Mouse (Mus musculus) heart, postnatal 25 days (tissue): ENCODE measurements at regions not wholly inside any gene's neighbourhood (a gene's known extent, or its start where the extent isn't known, plus 50 kb on each side); places are given as distances from the start of the nearest gene placed in this dataset.

Source experiments
- DNase-seq: peaks from one replicate; pipeline ENCODE4 v3.0.0; 2022; ENCODE audit warnings: low spot score
- intact Hi-C: fragments of 180-260 bp; cut with DNase I; formaldehyde crosslinking; loops from one replicate; pipeline ENCODE4 v1.15.1; 2025

DNA sequence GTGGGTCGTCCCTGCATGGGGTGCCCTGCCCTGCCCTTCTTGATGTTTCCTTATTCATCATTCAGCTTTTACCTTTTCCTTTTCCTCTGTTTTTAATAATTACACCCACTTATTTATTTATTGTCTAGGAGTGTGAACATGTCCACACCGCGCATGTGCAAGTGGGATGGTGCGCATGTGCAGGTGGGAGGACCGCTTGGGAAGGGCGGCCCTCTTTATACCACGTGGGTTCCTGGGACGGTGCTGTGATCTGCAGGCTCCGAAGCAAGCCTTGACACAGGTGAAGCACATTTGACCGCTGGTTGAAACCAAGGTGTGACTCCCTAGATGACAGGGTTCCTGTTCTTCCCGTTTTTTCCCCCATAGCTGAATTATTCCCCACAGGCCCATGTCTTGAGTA, 60.0 kb downstream of the Syf2 start:
- no peak for DNase-seq
- intact Hi-C loops: no loop called here

DNA sequence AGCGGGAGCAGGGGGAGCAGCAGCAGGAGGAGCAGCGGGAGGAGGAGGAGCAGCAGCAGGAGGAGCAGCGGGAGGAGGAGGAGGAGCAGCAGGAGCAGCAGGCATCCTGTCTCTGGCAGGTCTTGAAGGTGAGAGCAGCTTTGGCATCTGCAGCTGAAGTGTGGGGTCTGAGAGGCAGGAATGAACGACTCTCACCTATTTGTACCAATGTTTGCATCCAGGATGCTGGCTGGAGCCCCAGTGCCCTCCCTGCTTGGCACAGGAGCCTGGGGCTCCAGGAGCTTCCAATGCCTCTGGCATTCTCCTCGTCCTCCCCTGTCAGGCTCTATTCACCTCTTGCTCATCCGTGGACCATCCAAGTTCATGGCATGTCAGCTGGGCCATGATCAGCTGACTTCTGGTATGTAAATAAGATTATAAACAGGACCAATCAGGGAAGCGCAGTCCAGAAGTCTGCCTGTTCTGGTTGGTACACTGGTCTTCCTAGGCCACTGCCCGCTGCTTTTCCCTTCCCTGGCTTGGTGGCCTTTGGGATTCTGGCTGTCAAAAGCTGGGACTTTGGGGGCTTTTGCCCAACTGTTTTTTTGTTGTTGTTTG, 62.9 kb downstream of the Syf2 start:
- intact Hi-C loops: no loop called here
- DNase-seq: no peak

DNA sequence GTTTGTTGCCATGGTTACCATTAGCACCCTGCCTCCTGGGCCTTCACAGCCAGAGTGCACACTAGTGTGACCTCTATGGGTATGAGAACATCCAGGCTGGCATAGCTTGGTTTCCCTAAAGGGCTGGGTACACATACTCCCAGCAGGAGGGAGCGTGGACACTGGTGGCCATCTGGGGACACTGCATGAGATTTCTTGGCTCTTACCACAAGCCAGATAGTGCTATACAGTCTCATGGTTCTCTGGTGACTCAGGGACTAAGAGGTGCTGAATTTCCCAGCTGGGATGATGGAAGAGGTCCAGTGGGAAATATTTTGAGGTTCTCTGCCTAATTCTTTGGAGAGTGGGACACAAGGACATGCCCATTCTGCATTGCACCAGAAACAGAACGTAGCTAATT, 63.5 kb downstream of the Syf2 start:
- DNase-seq: no peak
- intact Hi-C loops: no loop called here

DNA sequence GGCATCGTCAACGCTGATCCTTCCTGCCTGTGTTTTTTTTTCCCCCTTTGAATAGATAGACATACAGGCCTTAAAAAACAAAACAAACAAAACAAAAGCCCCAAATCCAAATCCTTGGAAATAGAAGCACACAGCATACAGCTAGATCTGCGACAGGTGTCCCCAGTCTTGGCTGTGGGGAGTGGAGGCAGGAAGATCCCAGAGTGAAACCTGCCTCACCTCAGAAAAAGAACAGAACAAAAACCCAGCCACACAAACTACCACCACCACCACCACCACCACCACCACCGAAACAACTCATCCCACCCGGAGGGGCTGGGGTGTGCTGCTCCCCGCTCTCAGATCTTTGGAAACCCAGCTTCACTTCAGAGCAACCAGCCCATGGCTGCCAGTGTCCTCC, 64.0 kb downstream of the Syf2 start:
- intact Hi-C loops: no loop called here
- DNase-seq: no peak

DNA sequence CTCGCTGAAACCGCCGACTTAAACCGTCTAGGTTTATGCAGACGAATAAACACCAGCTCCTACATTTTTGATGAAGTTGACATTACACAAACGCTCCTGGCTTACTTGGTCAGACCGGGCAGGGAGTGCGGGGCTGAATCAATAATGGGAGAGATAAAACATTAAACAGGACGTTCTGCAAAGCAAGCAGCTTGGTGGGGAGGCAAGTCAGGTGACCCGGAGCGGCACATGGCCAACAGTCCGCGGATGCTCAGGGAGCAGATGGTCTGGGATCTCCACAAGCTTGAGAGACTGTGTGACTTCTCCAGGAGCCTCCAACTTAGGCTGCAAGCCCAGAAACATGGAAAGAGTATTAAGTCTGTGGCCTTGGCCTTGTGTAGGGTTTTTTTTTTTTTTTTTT, 64.4 kb downstream of the Syf2 start:
- intact Hi-C loops: no loop called here
- DNase-seq: peak; percentile 24

DNA sequence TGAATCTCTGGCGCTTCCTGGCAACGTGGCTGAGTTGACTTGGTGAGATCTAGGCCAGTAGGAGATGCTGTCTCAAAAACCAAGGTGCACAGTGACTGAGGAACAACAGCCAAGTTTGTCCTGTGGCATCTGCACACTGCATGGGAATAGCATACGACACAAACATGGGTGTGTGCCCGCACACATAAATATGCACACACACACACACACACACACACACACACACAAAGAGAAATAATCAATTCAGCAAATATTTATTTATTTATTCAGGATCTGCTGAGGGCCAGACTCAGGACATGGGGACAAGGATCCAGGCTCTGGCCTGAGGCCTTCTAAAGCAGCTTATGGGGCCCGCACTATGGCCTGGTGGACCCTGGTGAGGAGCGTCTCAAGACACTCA, 65.4 kb downstream of the Syf2 start:
- intact Hi-C loops: no loop called here
- DNase-seq: no peak

DNA sequence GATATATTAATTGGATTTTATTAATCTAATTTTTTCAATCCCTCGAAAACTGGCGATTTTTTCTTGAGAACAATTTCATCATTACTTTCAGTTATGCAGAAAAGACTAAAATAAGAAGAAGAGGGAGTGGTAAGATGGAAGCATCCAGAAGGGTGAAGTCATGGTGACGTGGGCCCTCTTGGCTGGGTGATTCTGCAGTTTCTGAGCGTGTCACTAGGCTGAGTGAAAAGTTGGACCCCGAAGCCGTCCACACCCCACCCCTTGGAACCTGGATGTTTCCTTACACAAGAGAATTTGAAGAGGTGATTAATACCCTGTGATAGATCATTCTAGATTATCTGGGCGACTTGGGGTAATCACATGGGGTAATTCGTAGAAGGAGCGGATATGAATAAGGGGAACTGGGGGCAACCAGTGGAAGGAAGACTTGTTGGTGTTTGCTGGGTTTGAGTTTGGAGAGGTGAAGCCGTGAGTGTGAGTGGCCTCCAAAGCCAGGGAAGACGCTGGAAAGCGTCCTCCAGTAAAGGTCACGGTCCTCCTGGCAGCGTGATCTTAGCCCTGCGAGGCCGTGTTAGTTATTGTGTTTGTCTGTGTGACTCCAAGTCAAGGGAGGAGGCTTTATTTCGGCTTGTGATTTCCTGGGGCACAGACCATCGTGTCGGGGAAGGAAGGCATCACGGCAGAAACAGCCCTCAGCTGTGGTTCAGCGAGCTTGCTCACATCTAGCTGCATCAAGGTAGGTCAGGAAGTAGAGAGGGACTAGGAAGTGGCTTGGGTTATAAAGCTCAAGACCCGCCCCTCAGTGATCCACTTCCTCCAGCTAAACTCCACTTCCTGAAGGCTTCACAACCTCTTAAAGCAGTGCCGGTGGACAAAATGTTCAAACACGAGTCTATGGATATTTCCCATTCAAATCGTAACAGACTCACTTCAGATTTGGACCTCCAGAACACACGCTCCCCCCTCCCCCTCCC, 67.0 kb downstream of the Syf2 start:
- intact Hi-C loops: no loop called here
- DNase-seq: no peak

DNA sequence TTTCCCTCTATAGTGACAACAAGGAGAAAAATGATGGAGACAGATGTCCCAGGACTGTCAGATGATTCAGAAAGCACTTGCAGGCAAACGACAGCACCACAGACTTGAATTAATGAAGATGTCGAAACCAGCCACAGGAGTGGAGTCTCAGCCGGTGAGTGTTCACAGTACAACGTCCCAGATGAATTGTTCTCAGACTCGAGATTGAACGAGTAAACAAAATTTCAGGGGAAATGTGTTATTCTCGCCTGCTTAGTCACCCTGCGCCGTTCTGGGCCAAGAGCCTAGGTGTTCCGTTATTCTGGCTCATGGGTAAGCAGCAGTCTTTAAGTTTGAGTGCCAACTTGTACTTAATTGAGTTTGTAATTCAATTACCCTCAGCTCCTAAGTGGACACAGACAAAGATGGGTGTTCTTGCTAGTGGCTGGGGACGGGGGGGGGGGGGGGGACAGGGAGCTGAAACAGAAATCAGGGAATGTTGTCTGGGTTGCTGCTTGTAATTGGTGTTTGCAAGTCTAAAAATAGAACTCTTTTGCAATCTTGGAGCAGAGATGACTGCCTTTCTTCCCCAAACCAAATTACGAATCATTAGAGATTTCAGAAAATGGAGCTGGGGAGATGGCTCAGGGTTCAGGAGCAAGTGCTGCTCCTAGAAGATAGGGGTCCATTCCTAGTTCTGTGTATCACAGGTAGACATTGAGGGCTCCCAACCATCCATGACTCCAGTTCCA, 68.4 kb downstream of the Syf2 start:
- intact Hi-C loops: no loop called here
- no peak for DNase-seq

DNA sequence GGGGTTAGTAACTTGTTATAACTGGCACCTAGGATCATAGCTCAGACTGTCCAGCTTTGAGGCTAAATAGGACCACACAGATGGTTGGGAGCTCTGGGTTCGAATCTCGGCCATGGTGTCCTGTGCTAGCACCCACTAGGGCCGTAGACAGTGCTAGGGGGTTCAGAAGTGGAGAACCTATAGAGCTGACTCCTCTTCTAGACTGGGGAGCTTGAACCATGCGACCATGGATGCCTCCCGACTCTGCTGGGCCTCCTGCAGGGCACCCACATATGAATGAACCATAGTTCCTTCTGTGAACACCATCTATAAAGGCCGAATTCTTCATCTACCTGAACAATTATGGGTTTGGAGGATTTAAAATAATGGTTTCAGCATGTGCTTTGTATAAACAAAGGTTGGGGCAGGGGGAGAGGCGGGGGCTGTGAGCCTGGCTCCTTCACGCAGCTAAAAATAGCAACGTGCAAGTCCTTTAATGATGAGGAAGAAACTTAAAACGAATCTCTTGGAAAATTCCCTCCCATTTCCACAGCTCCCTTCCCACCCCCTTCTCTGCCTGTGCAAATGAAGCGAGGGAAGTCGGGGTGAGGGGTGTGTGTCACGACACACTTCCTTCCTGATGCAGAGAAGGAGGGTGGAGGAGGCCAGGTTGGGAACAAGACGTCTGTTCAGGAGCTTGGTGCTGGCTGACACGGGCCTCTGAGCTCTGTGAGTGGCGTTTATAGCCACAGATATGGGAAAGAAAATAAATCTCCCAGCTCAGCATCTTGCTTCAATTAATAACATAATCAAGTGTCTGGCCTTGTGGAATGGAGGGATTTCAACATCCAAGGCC, 71.6 kb downstream of the Syf2 start:
- intact Hi-C loops: no loop called here
- DNase-seq: peak; percentile 14

DNA sequence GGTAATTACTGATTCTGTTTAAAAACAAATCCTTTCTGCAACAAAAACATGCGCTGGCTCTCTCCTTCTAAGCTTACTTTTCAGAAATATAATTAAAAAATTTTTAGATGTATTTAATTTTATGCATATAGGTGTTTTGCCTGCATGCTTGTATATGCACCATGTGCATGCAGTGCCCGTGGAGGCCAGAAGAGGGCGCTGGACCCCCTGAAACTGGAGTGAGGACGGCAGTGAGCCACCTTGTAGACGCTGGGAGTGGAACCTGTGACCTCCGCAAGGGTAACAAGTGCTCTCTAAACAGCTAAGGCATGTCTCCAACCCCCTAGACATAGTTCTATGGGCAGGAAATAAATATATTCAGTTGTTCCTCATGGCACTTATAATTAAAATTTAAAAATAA, 80.7 kb downstream of the Syf2 start:
- DNase-seq: no peak
- intact Hi-C loops: no loop called here

DNA sequence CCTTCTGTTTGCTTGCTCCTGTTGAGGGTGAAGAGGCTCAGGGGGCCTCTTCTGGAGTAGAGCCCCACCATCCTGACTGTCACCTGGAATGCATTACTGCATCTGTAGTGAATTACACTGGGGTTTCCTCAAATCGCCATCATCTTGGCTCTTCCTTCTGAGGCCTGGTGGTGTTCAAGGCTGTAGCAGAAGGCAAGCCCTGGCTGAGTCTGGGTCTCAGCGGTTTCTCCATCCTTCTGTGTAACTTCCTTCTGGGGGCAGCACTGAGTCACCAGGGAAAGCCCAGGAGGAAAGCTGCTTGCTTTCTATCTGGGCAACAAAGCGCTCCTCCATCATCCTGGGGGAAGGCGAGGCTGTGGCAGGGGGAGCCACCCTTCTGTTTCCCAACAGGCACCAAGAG, 82.2 kb downstream of the Syf2 start:
- intact Hi-C loops: no loop called here
- no peak for DNase-seq

DNA sequence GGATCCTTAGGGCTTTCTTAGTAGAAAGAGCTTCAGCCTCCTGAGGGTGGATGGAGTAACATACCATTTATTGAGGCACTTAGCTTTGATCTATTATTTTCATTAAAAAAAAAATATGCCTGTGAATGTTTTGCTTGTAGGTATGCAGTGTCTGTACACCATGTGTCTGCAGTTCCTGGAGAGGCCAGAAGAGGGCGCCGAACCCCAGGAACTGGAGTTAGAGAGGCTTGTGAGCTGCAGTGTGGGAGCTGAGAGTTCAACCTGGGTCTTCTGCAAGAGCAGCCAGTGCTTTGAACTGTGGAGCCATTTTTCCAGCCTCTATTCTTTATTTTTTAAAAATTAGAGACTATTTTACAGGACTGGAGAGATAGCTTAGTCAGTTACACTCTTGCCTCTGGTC, 83.2 kb downstream of the Syf2 start:
- intact Hi-C loops: no loop called here

DNA sequence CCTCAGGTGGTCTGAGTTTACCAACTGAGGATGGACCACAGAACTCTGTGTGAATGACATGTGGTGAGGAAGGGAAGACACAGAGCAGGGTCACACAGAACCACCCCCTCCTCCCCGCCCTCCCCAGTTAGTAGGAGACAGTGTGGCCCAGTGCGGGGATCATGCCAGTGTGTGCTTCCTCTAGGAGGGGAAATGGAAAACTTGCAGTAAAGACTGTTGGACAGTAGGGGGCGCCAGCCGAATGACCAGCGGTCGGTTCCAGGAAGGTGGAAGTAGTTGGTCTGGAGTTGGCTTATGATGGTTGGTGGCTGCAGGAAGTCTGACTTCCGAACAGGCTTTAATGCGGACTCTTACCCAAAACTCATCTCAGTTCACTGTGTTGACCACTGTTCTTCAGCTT, 87.3 kb downstream of the Syf2 start:
- intact Hi-C loops: loop anchor here (2.0 to 5.0 kb wide), 3 partner anchors 49 to 187 kb away; no protein-coding TSS in a partner anchor
- DNase-seq: no peak

More for the DNA sequence above, 83.2 kb downstream of the Syf2 start:
- no peak for DNase-seq

DNA sequence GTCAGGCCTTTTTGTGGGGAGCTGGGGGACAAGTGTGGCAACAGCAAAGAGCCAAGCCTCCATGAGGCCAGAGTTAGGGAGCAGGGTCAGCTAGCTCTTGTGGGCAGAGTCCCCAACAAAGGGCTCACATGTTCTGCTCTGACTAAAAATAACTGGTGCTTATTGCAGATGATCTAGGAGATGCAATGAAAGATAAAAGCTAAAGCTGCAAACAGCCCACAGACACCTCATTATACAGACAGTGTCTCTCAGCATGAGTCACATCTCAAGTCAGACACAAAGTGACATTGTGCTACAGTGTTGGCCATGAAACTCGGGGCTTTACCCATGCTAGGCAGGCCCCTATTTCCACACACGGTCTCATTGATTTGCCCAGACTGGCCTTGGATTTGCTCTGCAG, 88.4 kb downstream of the Syf2 start:
- intact Hi-C loops: loop anchor here (2.0 to 5.0 kb wide), 3 partner anchors 48 to 186 kb away; no protein-coding TSS in a partner anchor
- DNase-seq: no peak

DNA sequence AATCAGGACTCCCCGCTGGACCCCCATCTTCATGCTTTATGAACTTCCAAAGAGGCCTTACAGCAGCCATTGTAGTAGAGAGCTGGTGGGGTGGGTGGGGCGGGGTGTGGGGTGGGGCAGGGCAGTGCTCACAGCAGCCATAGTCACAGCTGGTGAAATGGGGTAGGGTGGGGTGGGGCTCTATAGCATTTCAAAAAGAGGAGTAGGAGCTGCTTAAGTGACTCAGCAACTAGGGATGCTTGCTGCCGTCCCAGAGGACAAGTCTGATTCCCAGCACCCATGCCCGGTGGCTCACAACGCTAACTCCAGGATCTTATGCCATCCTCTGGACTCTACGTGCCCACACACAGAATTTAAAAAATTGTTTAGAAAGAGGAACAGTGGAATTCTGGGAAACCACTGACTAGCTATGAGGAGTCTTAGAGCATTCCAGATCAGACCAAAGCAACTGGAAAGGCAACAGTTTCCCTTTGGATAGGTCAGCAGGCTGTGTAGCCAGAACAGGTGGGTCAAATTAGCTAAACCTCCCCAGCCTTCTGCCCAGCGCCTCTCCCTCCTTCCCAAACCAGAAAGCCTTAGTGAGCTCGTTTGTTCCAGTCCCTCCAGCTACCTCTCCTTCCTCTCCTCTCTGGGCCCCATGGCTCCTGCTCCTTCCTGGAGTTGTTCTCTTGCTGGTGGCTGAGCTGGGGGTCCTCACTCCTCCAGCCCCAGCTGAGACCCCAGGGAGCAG, 89.7 kb downstream of the Syf2 start:
- no peak for DNase-seq
- intact Hi-C loops: no loop called here

DNA sequence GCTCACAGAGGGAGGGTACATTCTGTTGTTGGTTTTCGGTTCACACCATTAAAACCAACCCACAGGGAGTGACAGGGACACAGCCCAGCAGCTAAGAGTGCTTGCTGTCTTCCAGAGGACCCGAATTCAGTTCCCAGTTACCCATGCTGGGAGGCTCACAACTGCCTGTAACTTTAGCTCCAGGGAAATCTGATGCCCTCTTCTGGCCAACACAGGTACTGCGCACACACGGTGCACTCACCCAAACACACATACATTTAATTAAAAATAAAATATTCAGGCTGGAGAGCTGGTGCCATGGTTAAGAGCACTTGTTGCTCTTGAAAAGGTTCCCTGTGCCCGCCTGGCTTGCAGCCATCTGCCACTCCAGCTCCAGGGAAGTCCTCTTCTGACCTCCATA, 92.5 kb downstream of the Syf2 start:
- no peak for DNase-seq
- intact Hi-C loops: no loop called here

DNA sequence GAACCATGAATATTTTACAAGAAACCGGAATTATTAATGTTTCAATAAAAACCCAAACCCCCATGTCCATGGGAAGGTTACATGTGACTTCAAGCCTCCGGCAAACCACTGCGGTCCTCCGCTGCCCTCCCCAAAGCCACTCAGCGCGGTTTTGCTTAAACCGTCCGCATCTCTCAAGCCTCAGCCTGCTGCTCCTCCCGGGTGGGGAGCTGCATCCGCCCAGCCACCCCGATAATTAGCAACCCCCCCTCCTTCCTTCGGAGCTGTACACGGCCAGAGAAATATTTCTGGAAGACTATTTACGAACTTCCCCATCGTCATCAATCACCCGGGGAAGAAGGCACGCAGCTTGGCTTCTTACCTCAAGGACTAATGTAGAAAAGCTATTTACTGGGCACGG, 94.7 kb upstream of the Runx3 start:
- DNase-seq: no peak
- intact Hi-C loops: no loop called here

DNA sequence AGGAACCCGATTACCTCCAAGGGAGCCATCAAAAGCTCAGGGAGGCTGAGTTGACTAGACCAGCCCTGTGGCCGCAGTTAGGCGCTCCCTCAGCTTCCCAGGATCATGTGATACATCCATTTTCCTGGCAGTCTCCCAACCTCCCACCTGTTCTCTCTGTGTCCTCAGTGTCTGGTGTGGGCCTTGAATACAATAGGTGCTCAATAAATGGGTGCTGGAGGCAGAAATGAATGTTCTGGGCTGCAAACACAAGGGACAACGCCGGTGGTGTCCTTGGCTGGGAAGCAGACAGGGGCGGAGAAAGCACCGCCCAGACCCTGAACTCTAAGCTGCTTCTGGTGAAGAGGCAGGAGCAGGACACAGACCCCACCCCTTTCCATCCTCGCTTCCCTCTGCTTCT, 93.3 kb upstream of the Runx3 start:
- DNase-seq: no peak
- intact Hi-C loops: no loop called here

DNA sequence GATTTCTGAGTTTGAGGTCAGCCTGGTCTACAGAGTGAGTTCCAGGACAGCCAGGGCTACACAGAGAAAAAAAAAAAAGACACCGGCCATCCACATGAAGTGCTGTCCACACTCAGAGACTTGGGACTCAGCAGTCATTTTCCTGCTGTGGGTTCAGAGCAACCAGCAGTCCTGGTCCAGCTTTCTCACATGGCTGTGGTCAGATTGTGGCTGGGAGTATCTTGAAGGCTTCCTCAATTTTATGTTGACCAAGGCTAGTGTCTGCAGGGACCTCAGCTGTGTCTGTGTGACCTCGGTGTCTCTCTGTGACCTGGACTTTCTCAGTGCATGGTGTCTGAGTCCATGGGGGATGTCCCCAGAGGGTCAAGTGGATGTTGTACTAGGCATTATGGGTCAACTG, 90.7 kb upstream of the Runx3 start:
- no peak for DNase-seq
- intact Hi-C loops: loop anchor here (5.0 kb wide), 1 partner anchor 82 kb away; no protein-coding TSS in a partner anchor
